Comparison of ENCODE assay signal across 8 mouse cellular contexts in the genomic region with DNA sequence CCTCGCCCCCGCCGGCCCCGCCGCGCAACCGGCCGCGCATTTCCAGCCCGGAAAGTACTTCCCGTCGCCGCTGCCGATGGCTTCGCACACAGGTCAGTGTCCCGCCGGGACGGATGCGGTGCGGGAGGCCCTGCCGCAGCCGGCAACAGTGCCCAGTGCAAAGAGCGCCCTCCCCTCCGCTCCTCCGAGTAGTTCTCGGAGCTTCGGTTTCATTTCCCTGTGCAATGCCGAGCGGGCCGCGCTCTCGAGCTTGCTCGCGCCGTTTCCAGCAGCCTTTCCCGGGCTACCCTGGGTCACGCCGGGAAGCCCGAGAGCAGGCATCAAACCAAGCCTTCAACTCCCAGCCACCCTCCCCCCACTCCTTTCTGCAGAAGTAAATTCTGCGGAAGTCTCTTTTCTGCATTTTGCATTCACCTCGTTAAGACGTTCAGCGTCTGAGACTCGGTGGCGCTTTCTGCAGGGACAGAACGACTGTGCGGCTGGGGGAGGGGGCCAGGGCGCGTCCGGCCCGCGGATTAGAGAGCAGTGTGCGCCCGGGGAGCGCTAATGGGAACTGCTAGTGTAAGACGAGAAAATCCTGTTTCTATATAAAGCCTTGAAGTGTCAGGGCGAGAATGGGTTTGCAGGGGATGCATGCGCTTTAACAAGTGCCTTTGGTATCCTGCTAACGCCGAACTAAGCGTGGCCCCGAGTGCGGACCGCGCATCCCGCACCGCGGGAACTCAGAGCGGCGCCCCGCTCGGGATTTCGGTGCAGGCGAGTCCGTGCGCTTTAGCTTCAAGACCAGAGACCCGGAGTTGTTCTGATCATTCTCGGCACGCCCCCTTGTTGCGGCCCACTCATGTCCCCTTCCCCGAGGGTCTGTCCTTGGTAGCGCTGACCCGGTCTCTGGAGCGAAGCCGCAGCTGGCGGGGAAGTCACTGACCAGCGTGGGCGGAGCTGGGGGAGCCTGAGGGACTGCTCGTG. TPM values are rescaled to one million over a fixed set of nuclear protein-coding genes. Genes with fewer than 3 reads are reported as not detected.
A peak's percentile ranks its signal among the peaks of the same experiment; 100 is the strongest.
DNase-seq lines count a peak whose midpoint lies in the region; ATAC-seq and TF ChIP-seq lines count a peak whose summit lies in the region.

No protein-coding gene starts in this region.

- no peaks in the 10 kb centered on the region for H3K9me3 ChIP-seq in heart, embryonic 11.5 days (replicated peaks; ENCODE audit: control insufficient read depth, low read length)
- no peaks in the 10 kb centered on the region for H3K9me3 ChIP-seq in kidney, embryonic 14.5 days (ENCODE audit: control insufficient read depth, low read length)

- ATAC-seq in heart, embryonic 11.5 days (replicated peaks; ENCODE audit: insufficient number of reproducible peaks, low FRiP score, low TSS enrichment) = no peak
- ATAC-seq in kidney, embryonic 14.5 days (ENCODE audit: low FRiP score, low TSS enrichment) = no peak

- 3% methylated on average over 89 of the region's 89 CpGs for WGBS in thymus, adult 2 months
- WGBS in heart, embryonic 11.5 days (ENCODE audit: insufficient replicate concordance) = under 1% methylated on average over 89 of the region's 89 CpGs
- under 1% methylated on average over 81 of the region's 89 CpGs for WGBS in kidney, embryonic 14.5 days

- H3K4me2 ChIP-seq in heart, embryonic 11.5 days = peak overlapping the region; percentile 100
- peak overlapping the region; percentile 98 for H3K4me2 ChIP-seq in kidney, embryonic 14.5 days (replicated peaks; ENCODE audit: low read depth, low read length)

- no peaks in the 10 kb centered on the region; the same call in 1 of the 2 replicates for H3K27me3 ChIP-seq in thymus, adult 2 months (ENCODE audit: control insufficient read depth, insufficient read depth, low read length)
- peaks cover 5% of the 10 kb centered on the region for H3K27me3 ChIP-seq in heart, embryonic 11.5 days (ENCODE audit: control insufficient read depth, insufficient read depth, low read length)
- H3K27me3 ChIP-seq in kidney, embryonic 14.5 days (ENCODE audit: control insufficient read depth, insufficient read depth, low read length) = no peaks in the 10 kb centered on the region

- H3K4me3 ChIP-seq in thymus, adult 2 months (ENCODE audit: control insufficient read depth, insufficient read depth, low read length) = peak overlapping the region; percentile 73
- H3K4me3 ChIP-seq in heart, embryonic 11.5 days (ENCODE audit: low read depth, low read length) = peak overlapping the region; percentile 78
- peak overlapping the region; percentile 92 for H3K4me3 ChIP-seq in kidney, embryonic 14.5 days (ENCODE audit: low read length)

- TF ChIP-seq CTCF in thymus, adult 2 months (IDR thresholded peaks at IDR 0.05; ENCODE audit: borderline replicate concordance, control insufficient read depth, extremely low read depth, insufficient read depth, low read length, poor library complexity) = 0 out of 2 replicates have a peak, but pooled peaks have one; percentile 12

- no peak overlapping the region; the same call in 1 of the 2 replicates for H3K27ac ChIP-seq in thymus, adult 2 months (ENCODE audit: control insufficient read depth, insufficient read depth, low read length)
- H3K27ac ChIP-seq in heart, embryonic 11.5 days (ENCODE audit: low read depth, low read length) = peak overlapping the region; percentile 94
- H3K27ac ChIP-seq in kidney, embryonic 14.5 days (ENCODE audit: low read depth, low read length) = peak overlapping the region; percentile 98

- H3K4me1 ChIP-seq in thymus, adult 2 months (replicated peaks; ENCODE audit: control insufficient read depth, insufficient read depth, low read length) = peaks cover 37% of the 10 kb centered on the region
- H3K4me1 ChIP-seq in heart, embryonic 11.5 days (ENCODE audit: control insufficient read depth, insufficient read depth, low read length) = peaks cover 37% of the 10 kb centered on the region
- peaks cover 42% of the 10 kb centered on the region for H3K4me1 ChIP-seq in kidney, embryonic 14.5 days (ENCODE audit: control insufficient read depth, insufficient read depth, low read length)

- TF ChIP-seq POLR2A in thymus, adult 2 months (IDR thresholded peaks at IDR 0.05; ENCODE audit: control insufficient read depth, extremely low read depth, insufficient read depth, low read length, poor library complexity) = no peak

- peak; percentile 56 for DNase-seq in thymus, adult 2 months
- no peak for DNase-seq in thymus, adult 18-20 months
- DNase-seq in cerebellum, postnatal 36 days = peak; percentile 57 to 64
- DNase-seq in lung, postnatal 14 days = peak; percentile 64
- peak; percentile 59 for DNase-seq in right cerebral cortex, postnatal 4 days
- DNase-seq in T-cell, adult 2 months (ENCODE audit: low spot score) = no peak

- H3K9ac ChIP-seq in heart, embryonic 11.5 days (ENCODE audit: low read depth, low read length) = peak overlapping the region; percentile 99
- peak overlapping the region; percentile 99 for H3K9ac ChIP-seq in kidney, embryonic 14.5 days (ENCODE audit: low read depth, low read length)

- H3K36me3 ChIP-seq in thymus, adult 2 months (ENCODE audit: control insufficient read depth, insufficient read depth, low read length) = no peaks in the 10 kb centered on the region
- H3K36me3 ChIP-seq in heart, embryonic 11.5 days (ENCODE audit: control insufficient read depth, insufficient read depth, low read length) = no peaks in the 10 kb centered on the region
- peaks cover 6% of the 10 kb centered on the region; the same call in 1 of the 2 replicates for H3K36me3 ChIP-seq in kidney, embryonic 14.5 days (ENCODE audit: control insufficient read depth, insufficient read depth, low read length)

RNA-seq across cellular contexts. Expression of gene Bahcc1, which starts 4.7 kb away (rescaled TPM):
- polyA plus RNA-seq in thymus, adult 2 months (2012; rRNA removed) = 11.0 and 15.1 TPM in 2 replicates
- polyA plus RNA-seq in heart, embryonic 11.5 days (2014; fragmentation: Nextera tagmentation; extraction: Ambion mirVana) = 7.0 and 9.1 TPM in 2 replicates
- polyA plus RNA-seq in kidney, embryonic 14.5 days (2014; fragmentation: Nextera tagmentation; extraction: Ambion mirVana) = 20.3 and 27.2 TPM in 2 replicates

Comparison
In these comparisons a context has a peak if more than half of its experiments do, and no peak if none do; other contexts are left out.
1. DNase-seq: peak in thymus, adult 2 months (single experiment), cerebellum, postnatal 36 days (2 of 2), lung, postnatal 14 days (single experiment) and right cerebral cortex, postnatal 4 days (single experiment); none in thymus, adult 18-20 months (0 of 2) and T-cell, adult 2 months (single experiment).
2. Peak in every context shown above with its lines, with median percentiles within 50 percentile points of each other: H3K4me3 ChIP-seq.